Mouse (Mus musculus): ENCODE measurements around the gene Asap2. TPM values are rescaled to one million over a fixed set of nuclear protein-coding genes. Genes with fewer than 3 reads are reported as not detected.

The Asap2 gene
- polyA plus RNA-seq, 1 experiment: 17.5 TPM

DNA sequence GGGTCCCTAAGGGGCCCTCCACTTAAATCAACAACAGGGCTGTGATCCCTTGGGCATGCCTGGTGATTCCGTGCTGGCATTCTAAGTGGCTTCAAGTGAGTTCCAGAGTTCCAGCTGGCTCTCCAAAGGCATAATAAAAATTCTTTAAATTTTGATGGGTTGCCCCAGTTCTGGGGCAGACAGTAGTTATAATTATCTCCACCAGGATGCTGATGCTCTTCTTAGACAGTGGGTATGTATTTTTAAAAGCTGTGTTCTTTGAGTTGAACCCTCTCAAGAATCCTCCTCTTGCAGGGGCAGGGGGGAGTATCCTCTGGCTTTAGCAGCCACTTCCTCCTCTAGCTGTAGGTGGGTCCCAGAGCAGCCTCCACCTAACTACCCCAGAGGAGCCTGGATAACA is 230.3 kb downstream of the Asap2 start:
- TF ChIP-seq POLR2A (IDR thresholded peaks at IDR 0.05; ENCODE audit: borderline replicate concordance, extremely low read depth, low read depth, low read length) (no peak), CTCF (IDR thresholded peaks at IDR 0.05; ENCODE audit: insufficient read depth, low read length) (no peak)
- WGBS: 58% methylated on average over 1 of the region's 1 CpGs
- DNase-seq: no peak
- Histone ChIP-seq H3K4me1 (ENCODE audit: control insufficient read depth, insufficient read depth, low read length) (peaks cover 8% of the 10 kb centered on the region), H3K4me3 (replicated peaks; ENCODE audit: extremely low read depth, low read depth, low read length) (no peak overlapping the region)

DNA sequence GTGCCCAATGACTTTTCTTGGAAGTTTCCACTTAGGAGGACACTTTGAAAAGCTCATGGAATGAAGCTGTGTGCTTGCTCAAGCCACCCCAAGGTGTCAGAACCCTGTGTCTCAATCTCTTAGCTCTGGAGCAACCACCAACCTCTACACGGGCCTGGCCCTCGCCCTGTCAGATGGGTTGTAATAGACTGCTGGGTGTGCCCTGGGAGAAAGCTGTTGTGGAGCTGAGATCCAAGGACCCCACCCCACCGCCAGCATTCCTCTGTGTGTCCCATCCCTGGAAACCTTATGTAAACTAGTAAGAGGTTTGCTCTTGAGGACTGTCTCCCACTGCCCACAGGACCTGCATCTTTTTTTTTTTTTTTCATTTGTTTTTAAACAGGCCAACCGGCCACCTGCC is 233.7 kb downstream of the Asap2 start:
- Histone ChIP-seq H3K4me1 (ENCODE audit: control insufficient read depth, insufficient read depth, low read length) (peaks cover 29% of the 10 kb centered on the region), H3K4me3 (replicated peaks; ENCODE audit: extremely low read depth, low read depth, low read length) (no peak overlapping the region)
- DNase-seq: no peak
- 53% methylated on average over 4 of the region's 4 CpGs for WGBS
- no peak for TF ChIP-seq CTCF (IDR thresholded peaks at IDR 0.05; ENCODE audit: insufficient read depth, low read length)
- no peak for TF ChIP-seq POLR2A (IDR thresholded peaks at IDR 0.05; ENCODE audit: borderline replicate concordance, extremely low read depth, low read depth, low read length)

DNA sequence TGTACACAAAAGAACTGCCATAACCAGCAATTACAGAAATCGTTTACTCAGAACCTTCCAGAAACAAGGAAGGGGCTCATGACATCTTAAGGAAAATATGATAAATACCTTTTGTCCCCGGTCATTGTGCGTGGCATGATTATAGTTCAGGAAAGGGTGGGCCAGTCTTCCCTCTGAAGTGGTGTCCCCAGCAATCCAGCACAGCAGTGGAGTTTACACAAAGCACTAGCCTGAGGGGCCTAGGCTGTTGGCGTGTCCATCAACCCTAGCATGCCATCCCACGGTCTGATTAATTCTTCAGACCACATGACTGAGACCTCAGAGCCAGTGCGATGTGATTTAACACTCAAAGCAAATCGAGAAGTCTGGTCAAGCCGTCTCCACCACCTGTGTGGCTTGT is 235.1 kb downstream of the Asap2 start:
- Histone ChIP-seq H3K4me1 (ENCODE audit: control insufficient read depth, insufficient read depth, low read length) (peaks cover 30% of the 10 kb centered on the region), H3K4me3 (replicated peaks; ENCODE audit: extremely low read depth, low read depth, low read length) (no peak overlapping the region)
- 61% methylated on average over 8 of the region's 8 CpGs for whole genome bisulfite sequencing
- TF ChIP-seq POLR2A (IDR thresholded peaks at IDR 0.05; ENCODE audit: borderline replicate concordance, extremely low read depth, low read depth, low read length) (no peak), CTCF (IDR thresholded peaks at IDR 0.05; ENCODE audit: insufficient read depth, low read length) (no peak)
- DNase-seq: no peak

DNA sequence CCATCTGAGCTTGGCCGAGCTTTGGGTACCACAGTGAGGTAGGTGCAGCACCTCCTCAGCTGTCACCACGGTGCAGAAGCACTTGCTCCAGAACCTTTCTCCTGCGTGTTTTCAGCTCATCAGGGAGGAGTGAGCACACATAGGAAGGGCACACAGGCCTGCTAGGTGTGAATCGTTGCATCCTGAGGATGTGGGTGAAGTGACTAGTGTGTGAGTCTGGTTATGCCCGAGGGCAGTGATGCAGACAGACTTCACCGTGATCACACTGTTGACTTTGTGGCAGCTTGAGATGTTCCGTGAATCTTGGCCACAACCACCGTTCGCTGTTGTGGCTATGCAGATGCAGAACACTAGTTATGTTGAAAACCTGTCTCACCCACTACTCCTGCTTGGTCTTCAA is 236.1 kb downstream of the Asap2 start:
- DNase-seq: no peak
- Histone ChIP-seq H3K4me3 (replicated peaks; ENCODE audit: extremely low read depth, low read depth, low read length) (no peak overlapping the region), H3K4me1 (ENCODE audit: control insufficient read depth, insufficient read depth, low read length) (peaks cover 30% of the 10 kb centered on the region)
- WGBS: 66% methylated on average over 9 of the region's 9 CpGs
- TF ChIP-seq CTCF (IDR thresholded peaks at IDR 0.05; ENCODE audit: insufficient read depth, low read length) (no peak), POLR2A (IDR thresholded peaks at IDR 0.05; ENCODE audit: borderline replicate concordance, extremely low read depth, low read depth, low read length) (no peak)

DNA sequence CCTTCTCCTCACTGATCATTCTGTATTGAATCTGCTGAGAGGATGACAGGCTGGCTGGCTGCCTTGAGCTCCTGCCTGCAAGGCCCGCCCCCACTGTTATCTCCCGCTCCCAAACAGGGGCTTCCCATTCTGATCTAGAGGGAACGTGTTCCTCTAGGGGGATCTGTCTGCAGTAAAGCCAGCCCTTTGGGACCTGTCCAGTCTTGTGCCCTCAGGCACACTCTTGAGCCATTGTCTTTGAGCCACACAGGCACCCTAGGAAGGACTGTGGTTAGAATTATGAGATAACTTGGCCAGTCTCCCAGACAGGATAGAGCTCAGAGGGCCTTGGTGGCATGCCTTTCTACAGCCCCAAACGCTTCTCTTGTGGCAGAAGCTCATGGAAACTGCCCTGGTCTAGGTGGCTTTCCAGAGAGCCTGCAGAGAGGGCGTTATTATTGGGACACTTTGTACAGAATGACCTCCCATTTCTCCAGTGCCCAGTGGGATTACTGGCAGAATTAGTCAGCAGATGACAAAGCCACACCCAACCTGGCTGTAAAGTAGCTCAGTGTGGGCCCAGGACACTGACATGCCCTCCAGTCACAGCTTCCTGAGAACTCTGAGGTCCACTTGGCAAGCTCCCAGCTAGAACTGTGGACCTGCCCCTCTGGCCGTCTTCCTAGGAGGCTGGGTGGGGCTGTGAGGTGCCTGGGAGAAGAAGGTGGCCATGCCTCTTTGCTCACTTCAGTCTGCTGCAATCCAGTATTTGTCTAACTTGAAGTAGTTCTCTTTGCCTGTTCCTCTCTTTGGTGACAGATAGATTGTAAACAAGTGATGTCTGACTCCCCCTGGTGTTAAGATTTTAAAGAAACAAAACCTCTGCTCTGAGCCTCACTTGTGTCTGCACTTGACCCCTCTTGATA is 237.1 kb downstream of the Asap2 start:
- TF ChIP-seq POLR2A (IDR thresholded peaks at IDR 0.05; ENCODE audit: borderline replicate concordance, extremely low read depth, low read depth, low read length): no peak
- TF ChIP-seq CTCF (IDR thresholded peaks at IDR 0.05; ENCODE audit: insufficient read depth, low read length): peak; percentile 20; the same call in 1 of the 2 replicates
- WGBS: 17% methylated on average over 6 of the region's 6 CpGs
- Histone ChIP-seq H3K4me1 (ENCODE audit: control insufficient read depth, insufficient read depth, low read length) (peaks cover 30% of the 10 kb centered on the region), H3K4me3 (replicated peaks; ENCODE audit: extremely low read depth, low read depth, low read length) (no peak overlapping the region)
- peak; percentile 79 for DNase-seq

DNA sequence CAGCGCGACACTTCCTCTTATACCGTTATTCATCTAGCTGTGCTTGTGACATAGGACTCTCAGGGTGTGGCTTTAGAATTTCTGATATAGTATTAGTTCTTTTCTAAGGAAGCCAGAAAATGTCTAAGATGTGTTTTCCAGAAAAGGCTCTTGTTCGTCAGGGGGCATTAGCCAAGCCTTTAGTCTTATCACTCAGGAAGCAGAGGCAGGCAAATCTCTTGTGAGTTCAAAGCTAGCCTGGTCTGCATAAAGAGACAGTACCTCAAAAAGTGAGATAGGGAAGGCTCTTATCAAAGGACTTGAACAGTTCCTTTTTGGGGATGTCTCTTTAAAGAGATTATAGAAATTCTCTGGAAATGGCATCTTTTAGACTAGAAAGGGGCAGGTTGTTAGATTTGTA is 238.4 kb downstream of the Asap2 start:
- DNase-seq: no peak
- WGBS: 73% methylated on average over 4 of the region's 4 CpGs
- TF ChIP-seq CTCF (IDR thresholded peaks at IDR 0.05; ENCODE audit: insufficient read depth, low read length) (no peak), POLR2A (IDR thresholded peaks at IDR 0.05; ENCODE audit: borderline replicate concordance, extremely low read depth, low read depth, low read length) (no peak)

DNA sequence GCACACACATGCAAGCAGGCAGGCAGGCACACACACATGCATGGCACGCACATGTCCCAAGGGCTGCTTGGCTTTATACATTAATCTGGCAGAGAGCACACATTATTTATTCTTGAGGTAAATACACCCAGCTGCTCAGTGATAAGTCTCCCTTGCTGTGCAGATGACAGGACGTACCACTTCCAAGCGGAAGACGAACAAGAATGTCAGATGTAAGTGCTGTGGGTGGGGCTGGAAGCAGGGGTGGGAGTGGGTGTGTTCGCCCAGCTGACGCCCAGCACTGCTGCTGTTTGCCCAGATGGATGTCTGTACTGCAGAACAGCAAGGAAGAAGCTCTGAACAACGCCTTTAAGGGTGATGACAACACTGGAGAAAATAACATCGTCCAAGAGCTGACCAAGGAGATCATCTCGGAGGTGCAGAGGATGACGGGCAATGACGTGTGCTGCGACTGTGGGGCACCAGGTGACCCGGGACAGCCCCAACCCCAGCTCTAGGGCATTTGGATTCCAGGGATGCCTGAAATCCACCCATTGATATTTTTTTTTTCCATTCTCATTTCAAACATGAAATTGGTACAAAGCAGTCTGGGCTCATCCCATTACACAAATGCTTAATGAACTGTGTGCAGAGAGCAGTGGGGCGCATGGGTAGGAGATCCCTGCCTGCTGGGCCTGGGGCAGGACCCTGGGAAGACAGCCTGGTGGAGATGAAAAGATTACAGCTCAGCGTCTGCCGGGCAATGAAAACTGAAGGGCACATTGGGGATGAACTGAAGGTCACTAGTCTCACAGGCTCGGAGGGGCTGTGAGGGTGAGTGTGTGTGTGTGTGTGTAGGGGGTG is 239.0 kb downstream of the Asap2 start:
- Histone ChIP-seq H3K4me1 (ENCODE audit: control insufficient read depth, insufficient read depth, low read length) (peaks cover 25% of the 10 kb centered on the region), H3K4me3 (replicated peaks; ENCODE audit: extremely low read depth, low read depth, low read length) (no peak overlapping the region)
- no peak for TF ChIP-seq POLR2A (IDR thresholded peaks at IDR 0.05; ENCODE audit: borderline replicate concordance, extremely low read depth, low read depth, low read length)
- no peak for TF ChIP-seq CTCF (IDR thresholded peaks at IDR 0.05; ENCODE audit: insufficient read depth, low read length)
- 57% methylated on average over 17 of the region's 17 CpGs for WGBS
- DNase-seq: no peak

More for the DNA sequence above, 238.4 kb downstream of the Asap2 start:
- H3K4me3 ChIP-seq (replicated peaks; ENCODE audit: extremely low read depth, low read depth, low read length): no peak overlapping the region
- peaks cover 30% of the 10 kb centered on the region for H3K4me1 ChIP-seq (ENCODE audit: control insufficient read depth, insufficient read depth, low read length)

DNA sequence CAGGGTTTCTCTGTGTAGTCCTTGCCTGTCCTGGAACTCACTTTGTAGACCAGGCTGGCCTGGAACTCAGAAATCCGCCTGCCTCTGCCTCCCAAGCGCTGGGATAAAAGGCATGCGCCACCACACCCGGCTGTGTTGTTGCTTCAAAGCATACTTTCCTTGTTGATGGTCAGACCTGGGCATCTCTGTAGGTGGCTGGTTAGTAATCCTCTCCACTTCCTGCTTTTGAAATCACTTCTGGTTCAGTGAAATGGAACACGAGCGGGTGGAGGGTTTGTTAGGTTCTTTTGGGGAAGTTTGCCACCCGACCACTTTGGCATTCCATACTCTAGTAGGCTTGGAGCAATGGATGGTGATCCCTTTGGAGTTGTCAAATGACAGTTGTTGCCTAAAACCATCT is 243.5 kb downstream of the Asap2 start:
- WGBS: 75% methylated on average over 7 of the region's 7 CpGs
- no peak overlapping the region for H3K4me3 ChIP-seq (replicated peaks; ENCODE audit: extremely low read depth, low read depth, low read length)
- H3K4me1 ChIP-seq (ENCODE audit: control insufficient read depth, insufficient read depth, low read length): peaks cover 3% of the 10 kb centered on the region; the same call in 1 of the 2 replicates
- no peak for TF ChIP-seq CTCF (IDR thresholded peaks at IDR 0.05; ENCODE audit: insufficient read depth, low read length)
- TF ChIP-seq POLR2A (IDR thresholded peaks at IDR 0.05; ENCODE audit: borderline replicate concordance, extremely low read depth, low read depth, low read length): no peak
- no peak for DNase-seq

DNA sequence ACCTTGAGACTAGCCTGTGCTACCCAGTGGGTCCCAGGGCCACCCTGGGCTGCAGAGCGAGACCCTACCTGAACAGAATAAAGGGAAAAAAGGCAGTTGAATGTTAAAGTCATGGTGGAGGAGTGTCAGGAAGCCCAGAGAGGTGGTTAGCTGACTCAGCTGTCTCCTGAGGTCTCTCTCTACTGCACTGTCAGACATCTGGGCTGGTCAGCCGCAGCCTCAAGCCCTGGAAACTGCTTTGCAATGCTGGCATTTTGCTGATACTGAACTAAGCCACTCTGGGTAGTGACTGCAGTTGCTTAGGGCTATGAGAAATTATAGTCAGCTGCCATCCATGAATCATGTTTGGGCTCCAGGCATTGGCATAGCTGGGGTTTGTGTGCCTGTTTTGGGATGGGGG is 244.3 kb downstream of the Asap2 start:
- H3K4me1 ChIP-seq (ENCODE audit: control insufficient read depth, insufficient read depth, low read length): no peaks in the 10 kb centered on the region
- no peak overlapping the region for H3K4me3 ChIP-seq (replicated peaks; ENCODE audit: extremely low read depth, low read depth, low read length)
- 88% methylated on average over 2 of the region's 2 CpGs for WGBS
- no peak for DNase-seq
- TF ChIP-seq CTCF (IDR thresholded peaks at IDR 0.05; ENCODE audit: insufficient read depth, low read length) (no peak), POLR2A (IDR thresholded peaks at IDR 0.05; ENCODE audit: borderline replicate concordance, extremely low read depth, low read depth, low read length) (no peak)

Measured in lung, adult 2 months (tissue).